Mouse (Mus musculus) forebrain, postnatal 0 days (tissue): ENCODE results near the gene Kat7. TPM values are rescaled to one million over a fixed set of nuclear protein-coding genes. Genes with fewer than 3 reads are reported as not detected.

Experiments used
- ATAC-seq: fragments of 200-750 bp; cut with Nextera tagmentation; 2 replicates; pipeline ENCODE4 v1.8.0; 2017; ENCODE audit warnings: mild to moderate bottlenecking, moderate library complexity
- DNase-seq: peaks from one replicate; pipeline ENCODE4 v3.0.0-alpha.2; 2015
- H3K27ac ChIP-seq: fragments of 300-500 bp; sonication (generic); 2 replicates; pipeline ENCODE4 v1.5.1; 2014; ENCODE audit warnings: low read depth, mild to moderate bottlenecking, antibody characterized with exemption, low read length, moderate library complexity, mixed read lengths
- H3K27me3 ChIP-seq: fragments of 300-500 bp; sonication (generic); 2 replicates; pipeline ENCODE4 v1.6.1; 2014; ENCODE audit warnings: mild to moderate bottlenecking, low read length, mixed read lengths; ENCODE audit not compliant: insufficient read depth
- H3K36me3 ChIP-seq: fragments of 300-500 bp; sonication (generic); 2 replicates; pipeline ENCODE4 v1.6.1; 2014; ENCODE audit warnings: mild to moderate bottlenecking, moderate library complexity; ENCODE audit not compliant: insufficient read depth
- H3K4me1 ChIP-seq: fragments of 300-500 bp; sonication (generic); 2 replicates; pipeline ENCODE4 v1.6.1; 2014; ENCODE audit warnings: antibody characterized with exemption; ENCODE audit not compliant: insufficient read depth
- H3K4me2 ChIP-seq: fragments of 300-500 bp; sonication (generic); 2 replicates; pipeline ENCODE4 v1.6.1; 2014; ENCODE audit warnings: low read depth, mild to moderate bottlenecking, moderate library complexity
- H3K4me3 ChIP-seq: fragments of 300-500 bp; sonication (generic); 2 replicates; pipeline ENCODE4 v1.5.1; 2014; ENCODE audit warnings: low read depth, low read length, mixed read lengths
- H3K9ac ChIP-seq: fragments of 300-500 bp; sonication (generic); 2 replicates; pipeline ENCODE4 v1.6.1; 2014; ENCODE audit warnings: mild to moderate bottlenecking
- H3K9me3 ChIP-seq: fragments of 300-500 bp; sonication (generic); 2 replicates; pipeline ENCODE4 v1.6.1; 2016; ENCODE audit warnings: low read length
- CTCF ChIP-seq: sonication (generic); IDR thresholded peaks from 2 replicates; pipeline ENCODE4 v1.5.1; 2016; ENCODE audit warnings: antibody characterized with exemption, control low read depth, low read depth
- WGBS: fragments of 180-500 bp; shearing (Covaris S2); extraction: QIAGEN DNeasy Blood & Tissue Kit; methylation state at CpG from one replicate; pipeline ENCODE4 v1.1.7; 2014; 5-methylcytosine and 5-hydroxymethylcytosine counted together
- polyA plus RNA-seq: library from polyadenylated mRNA; unstranded; fragments of >200 nt; fragmentation: Nextera tagmentation; extraction: Ambion mirVana; gene quantifications from 2 replicates; pipeline ENCODE4 v1.2.1, GENCODE M21; 2015
- total RNA-seq: library from RNA; depleted of rRNA; stranded (reverse); fragments of >200 nt; gene quantifications from 2 replicates; pipeline ENCODE4 v1.2.3, GENCODE M21; 2014

The Kat7 gene
- total and polyA plus RNA-seq, 2 experiments from 2014 or later: 72.8 to 78.2 TPM

GRCm38 (mm10) chr11:95307526-95307925 lies 2.5 kb downstream of the Kat7 start:
- H3K9me3 ChIP-seq: no peaks in the 10 kb centered on the region
- no peak for TF ChIP-seq CTCF
- no peak overlapping the region for H3K9ac ChIP-seq
- no peak for ATAC-seq
- no peak overlapping the region for H3K4me3 ChIP-seq
- no peaks in the 10 kb centered on the region for H3K27me3 ChIP-seq
- no peak for DNase-seq
- H3K4me2 ChIP-seq: no peak overlapping the region
- peaks cover 27% of the 10 kb centered on the region for H3K36me3 ChIP-seq
- H3K27ac ChIP-seq: no peak overlapping the region
- WGBS: 88% methylated on average over 8 of the region's 8 CpGs
- peaks cover 16% of the 10 kb centered on the region; the same call in 1 of the 2 replicates for H3K4me1 ChIP-seq

GRCm38 (mm10) chr11:95305600-95305999 lies 4.4 kb downstream of the Kat7 start:
- no peak for DNase-seq
- no peaks in the 10 kb centered on the region for H3K27me3 ChIP-seq
- WGBS: 94% methylated on average over 7 of the region's 7 CpGs

GRCm38 (mm10) chr11:95301772-95302171 lies 8.3 kb downstream of the Kat7 start:
- no peak for TF ChIP-seq CTCF
- H3K4me1 ChIP-seq: no peaks in the 10 kb centered on the region
- H3K9me3 ChIP-seq: no peaks in the 10 kb centered on the region
- H3K27me3 ChIP-seq: no peaks in the 10 kb centered on the region
- no peak for DNase-seq
- H3K36me3 ChIP-seq: peaks cover 70% of the 10 kb centered on the region
- H3K4me3 ChIP-seq: no peak overlapping the region
- H3K27ac ChIP-seq: no peak overlapping the region
- H3K4me2 ChIP-seq: no peak overlapping the region
- H3K9ac ChIP-seq: no peak overlapping the region
- no peak for ATAC-seq
- 97% methylated on average over 3 of the region's 3 CpGs for WGBS

More at GRCm38 (mm10) chr11:95305600-95305999, 4.4 kb downstream of the Kat7 start:
- ATAC-seq: no peak
- H3K9me3 ChIP-seq: no peaks in the 10 kb centered on the region
- peaks cover 7% of the 10 kb centered on the region; the same call in 1 of the 2 replicates for H3K4me1 ChIP-seq
- peaks cover 44% of the 10 kb centered on the region for H3K36me3 ChIP-seq
- no peak overlapping the region for H3K9ac ChIP-seq
- no peak overlapping the region for H3K4me2 ChIP-seq
- peak; percentile 33 for TF ChIP-seq CTCF
- H3K4me3 ChIP-seq: no peak overlapping the region
- no peak overlapping the region for H3K27ac ChIP-seq

- no peak overlapping the region for H3K27ac ChIP-seq
- H3K4me1 ChIP-seq: no peaks in the 10 kb centered on the region
- 94% methylated on average over 12 of the region's 12 CpGs for WGBS
- TF ChIP-seq CTCF: no peak
- no peaks in the 10 kb centered on the region for H3K9me3 ChIP-seq
- ATAC-seq (no peak), DNase-seq (no peak)
- no peaks in the 10 kb centered on the region for H3K27me3 ChIP-seq
- no peak overlapping the region for H3K9ac ChIP-seq
- H3K4me3 ChIP-seq: no peak overlapping the region
- peaks cover 64% of the 10 kb centered on the region for H3K36me3 ChIP-seq
- H3K4me2 ChIP-seq: no peak overlapping the region
Observed at GRCm38 (mm10) chr11:95299886-95300285, 10.2 kb downstream of the Kat7 start.

GRCm38 (mm10) chr11:95298146-95298545 lies 11.9 kb downstream of the Kat7 start:
- Histone ChIP-seq H3K27ac (no peak overlapping the region), H3K27me3 (no peaks in the 10 kb centered on the region), H3K4me3 (no peak overlapping the region), H3K9me3 (no peaks in the 10 kb centered on the region), H3K4me1 (no peaks in the 10 kb centered on the region), H3K4me2 (no peak overlapping the region), H3K36me3 (peaks cover 67% of the 10 kb centered on the region), H3K9ac (no peak overlapping the region)
- ATAC-seq: no peak
- TF ChIP-seq CTCF: peak; percentile 72
- peak; percentile 30 for DNase-seq
- WGBS: 4% methylated on average over 2 of the region's 2 CpGs

- TF ChIP-seq CTCF: no peak
- WGBS: 93% methylated on average over 12 of the region's 13 CpGs
- H3K27me3 ChIP-seq: no peaks in the 10 kb centered on the region
- no peak for DNase-seq
- H3K4me2 ChIP-seq: no peak overlapping the region
- no peaks in the 10 kb centered on the region for H3K9me3 ChIP-seq
- no peaks in the 10 kb centered on the region for H3K4me1 ChIP-seq
- no peak for ATAC-seq
- H3K36me3 ChIP-seq: peaks cover 60% of the 10 kb centered on the region
- H3K27ac ChIP-seq: no peak overlapping the region
- H3K9ac ChIP-seq: no peak overlapping the region
- no peak overlapping the region for H3K4me3 ChIP-seq
Observed at GRCm38 (mm10) chr11:95295736-95296135, 14.3 kb downstream of the Kat7 start.

- no peak overlapping the region for H3K27ac ChIP-seq
- ATAC-seq (no peak), DNase-seq (no peak)
- no peak overlapping the region for H3K4me3 ChIP-seq
- 88% methylated on average over 8 of the region's 8 CpGs for WGBS
- H3K27me3 ChIP-seq: no peaks in the 10 kb centered on the region
- no peak overlapping the region for H3K4me2 ChIP-seq
- no peaks in the 10 kb centered on the region for H3K4me1 ChIP-seq
- H3K9me3 ChIP-seq: no peaks in the 10 kb centered on the region
- peaks cover 55% of the 10 kb centered on the region for H3K36me3 ChIP-seq
- no peak overlapping the region for H3K9ac ChIP-seq
- no peak for TF ChIP-seq CTCF
Observed at GRCm38 (mm10) chr11:95293017-95293624, 16.9 kb downstream of the Kat7 start.
